Mouse (Mus musculus) lung, postnatal 0 days (tissue): ENCODE measurements around the gene Tln2. TPM values are rescaled to one million over a fixed set of nuclear protein-coding genes. Genes with fewer than 3 reads are reported as not detected.
A peak's percentile ranks its signal among the peaks of the same experiment; 100 is the strongest.

ENCODE experiments used
- ATAC-seq: fragments of 200-750 bp; cut with Nextera tagmentation; 2 replicates; pipeline ENCODE4 v1.8.0; 2017; ENCODE audit warnings: moderate library complexity
- DNase-seq: peaks from one replicate; pipeline ENCODE4 v3.0.0-alpha.2; 2016; ENCODE audit warnings: low spot score
- H3K27ac ChIP-seq: fragments of 300-500 bp; sonication (generic); 2 replicates; pipeline ENCODE4 v1.5.1; 2014; ENCODE audit warnings: antibody characterized with exemption, mild to moderate bottlenecking, low read length, mixed read lengths
- H3K27me3 ChIP-seq: fragments of 300-500 bp; sonication (generic); replicated peaks from 2 replicates; pipeline ENCODE4 v1.6.1; 2014; ENCODE audit warnings: low read length, mixed read lengths; ENCODE audit not compliant: insufficient read depth
- H3K36me3 ChIP-seq: fragments of 300-500 bp; sonication (generic); 2 replicates; pipeline ENCODE4 v1.6.1; 2014; ENCODE audit warnings: low read length, mixed read lengths; ENCODE audit not compliant: insufficient read depth
- H3K4me1 ChIP-seq: fragments of 300-500 bp; sonication (generic); 2 replicates; pipeline ENCODE4 v1.6.1; 2014; ENCODE audit warnings: antibody characterized with exemption, low read depth, low read length, mixed read lengths; ENCODE audit not compliant: insufficient read depth
- H3K4me2 ChIP-seq: fragments of 300-500 bp; sonication (generic); replicated peaks from 2 replicates; pipeline ENCODE4 v1.6.1; 2014; ENCODE audit warnings: low read depth, mild to moderate bottlenecking, low read length, moderate library complexity, mixed read lengths
- H3K4me3 ChIP-seq: fragments of 300-500 bp; sonication (generic); 2 replicates; pipeline ENCODE4 v1.5.1; 2014; ENCODE audit warnings: low read depth, low read length
- H3K9ac ChIP-seq: fragments of 300-500 bp; sonication (generic); replicated peaks from 2 replicates; pipeline ENCODE4 v1.6.1; 2014; ENCODE audit warnings: low read depth, mild to moderate bottlenecking
- H3K9me3 ChIP-seq: fragments of 300-500 bp; sonication (generic); 2 replicates; pipeline ENCODE4 v1.6.1; 2016; ENCODE audit warnings: low read length, mixed read lengths
- CTCF ChIP-seq: IDR thresholded peaks from 2 replicates; pipeline ENCODE4 v1.5.1; 2016; ENCODE audit warnings: antibody characterized with exemption, mild to moderate bottlenecking
- EP300 ChIP-seq: IDR thresholded peaks from 2 replicates; pipeline ENCODE4 v1.6.1; 2016; ENCODE audit warnings: antibody characterized with exemption, mild to moderate bottlenecking, control low read depth
- WGBS: fragments of 180-500 bp; shearing (Covaris S2); extraction: QIAGEN DNeasy Blood & Tissue Kit; methylation state at CpG from one replicate; pipeline ENCODE4 v1.1.7; 2014; 5-methylcytosine and 5-hydroxymethylcytosine counted together
- polyA plus RNA-seq: library from polyadenylated mRNA; unstranded; fragments of >200 nt; fragmentation: Nextera tagmentation; extraction: Ambion mirVana; gene quantifications from 2 replicates; pipeline ENCODE4 v1.2.1, GENCODE M21; 2015

Tln2 gene
- polyA plus RNA-seq, 1 experiment from 2014 or later = 9.9 TPM

GRCm38 (mm10) chr9:67584871-67585270, 25.4 kb upstream of the Tln2 start:
- H3K4me1 ChIP-seq = peaks cover 10% of the 10 kb centered on the region
- no peak overlapping the region for H3K4me2 ChIP-seq
- H3K4me3 ChIP-seq = no peak overlapping the region
- peak; percentile 84 for ATAC-seq
- no peak overlapping the region for H3K27ac ChIP-seq
- TF ChIP-seq CTCF = no peak
- no peak for TF ChIP-seq EP300
- H3K36me3 ChIP-seq = no peaks in the 10 kb centered on the region
- H3K9ac ChIP-seq = no peak overlapping the region
- no peaks in the 10 kb centered on the region for H3K9me3 ChIP-seq
- peak; percentile 73 for DNase-seq
- no peaks in the 10 kb centered on the region for H3K27me3 ChIP-seq
- 68% methylated on average over 10 of the region's 10 CpGs for WGBS

DNA sequence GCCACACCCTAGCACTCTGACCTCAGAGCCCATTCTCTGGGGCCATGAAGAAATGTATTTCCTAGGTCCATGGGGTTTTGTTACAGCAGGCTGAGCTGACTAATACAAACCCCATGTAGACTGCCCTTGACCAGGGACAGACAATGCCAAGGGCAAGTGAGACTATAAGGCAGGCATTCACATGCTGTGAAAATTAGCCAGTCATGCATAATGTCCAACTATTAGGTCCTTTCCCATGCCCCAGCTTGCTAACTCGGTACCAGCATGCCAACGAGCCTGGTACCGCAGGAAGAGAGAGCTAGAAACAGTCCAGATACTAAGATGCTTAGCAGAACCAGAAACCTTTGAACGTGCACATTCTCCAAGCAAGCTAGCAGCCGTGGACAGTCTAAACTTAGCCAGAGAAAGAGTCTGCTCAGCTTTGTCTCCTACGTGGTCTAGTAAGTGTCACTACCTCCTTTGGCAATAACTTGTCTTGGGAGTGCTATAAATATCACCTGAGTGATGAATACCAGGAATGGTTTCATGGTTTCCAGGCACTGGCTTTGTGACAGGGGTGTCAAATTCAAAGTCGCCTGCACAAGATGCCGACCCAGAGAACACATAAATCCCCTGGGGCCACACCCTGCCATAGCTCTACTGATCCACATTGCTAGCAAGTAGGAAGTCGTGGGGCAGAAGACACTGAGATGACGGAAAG, 22.2 kb upstream of the Tln2 start:
- no peak for TF ChIP-seq EP300
- TF ChIP-seq CTCF = no peak
- Histone ChIP-seq H3K4me1 (peaks cover 4% of the 10 kb centered on the region; the same call in 1 of the 2 replicates), H3K27me3 (no peaks in the 10 kb centered on the region), H3K4me3 (no peak overlapping the region), H3K9ac (no peak overlapping the region), H3K27ac (no peak overlapping the region), H3K9me3 (no peaks in the 10 kb centered on the region), H3K36me3 (no peaks in the 10 kb centered on the region), H3K4me2 (no peak overlapping the region)
- WGBS = 67% methylated on average over 10 of the region's 10 CpGs
- no peak for ATAC-seq
- no peak for DNase-seq

DNA sequence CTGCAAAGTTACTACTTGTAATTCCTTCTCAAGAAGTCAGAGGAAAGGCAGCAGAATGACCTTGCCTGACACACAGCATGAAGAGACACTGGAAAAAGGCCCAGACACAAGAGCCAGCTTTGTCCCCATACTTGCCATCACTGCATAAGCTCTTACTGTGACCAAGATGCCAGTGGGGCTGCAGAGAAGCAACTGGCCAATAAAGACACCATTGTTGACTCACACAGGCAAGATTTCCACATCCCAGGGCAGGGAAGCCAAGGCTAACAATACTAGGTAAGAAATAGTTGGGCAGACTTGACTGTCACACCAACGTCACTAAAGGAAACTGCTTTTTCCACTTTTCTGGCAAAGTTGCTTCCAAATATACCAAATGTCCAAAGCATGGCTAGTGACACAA, 20.0 kb upstream of the Tln2 start:
- Histone ChIP-seq H3K27me3 (no peaks in the 10 kb centered on the region), H3K9me3 (no peaks in the 10 kb centered on the region), H3K4me2 (no peak overlapping the region), H3K4me1 (no peaks in the 10 kb centered on the region), H3K36me3 (no peaks in the 10 kb centered on the region), H3K9ac (no peak overlapping the region), H3K4me3 (no peak overlapping the region), H3K27ac (no peak overlapping the region)
- no peak for ATAC-seq
- WGBS = 75% methylated on average over 1 of the region's 1 CpGs
- TF ChIP-seq CTCF (no peak), EP300 (no peak)
- no peak for DNase-seq

GRCm38 (mm10) chr9:67574721-67575248, 15.3 kb upstream of the Tln2 start:
- TF ChIP-seq CTCF = no peak
- TF ChIP-seq EP300 = no peak
- H3K9me3 ChIP-seq = no peaks in the 10 kb centered on the region
- no peak overlapping the region for H3K27ac ChIP-seq
- no peaks in the 10 kb centered on the region for H3K4me1 ChIP-seq
- no peak overlapping the region for H3K4me3 ChIP-seq
- H3K4me2 ChIP-seq = no peak overlapping the region
- no peaks in the 10 kb centered on the region for H3K36me3 ChIP-seq
- 66% methylated on average over 7 of the region's 7 CpGs for WGBS
- H3K9ac ChIP-seq = no peak overlapping the region
- H3K27me3 ChIP-seq = no peaks in the 10 kb centered on the region
- ATAC-seq (no peak), DNase-seq (no peak)

GRCm38 (mm10) chr9:67573683-67573979, 14.1 kb upstream of the Tln2 start:
- H3K4me1 ChIP-seq = no peaks in the 10 kb centered on the region

DNA sequence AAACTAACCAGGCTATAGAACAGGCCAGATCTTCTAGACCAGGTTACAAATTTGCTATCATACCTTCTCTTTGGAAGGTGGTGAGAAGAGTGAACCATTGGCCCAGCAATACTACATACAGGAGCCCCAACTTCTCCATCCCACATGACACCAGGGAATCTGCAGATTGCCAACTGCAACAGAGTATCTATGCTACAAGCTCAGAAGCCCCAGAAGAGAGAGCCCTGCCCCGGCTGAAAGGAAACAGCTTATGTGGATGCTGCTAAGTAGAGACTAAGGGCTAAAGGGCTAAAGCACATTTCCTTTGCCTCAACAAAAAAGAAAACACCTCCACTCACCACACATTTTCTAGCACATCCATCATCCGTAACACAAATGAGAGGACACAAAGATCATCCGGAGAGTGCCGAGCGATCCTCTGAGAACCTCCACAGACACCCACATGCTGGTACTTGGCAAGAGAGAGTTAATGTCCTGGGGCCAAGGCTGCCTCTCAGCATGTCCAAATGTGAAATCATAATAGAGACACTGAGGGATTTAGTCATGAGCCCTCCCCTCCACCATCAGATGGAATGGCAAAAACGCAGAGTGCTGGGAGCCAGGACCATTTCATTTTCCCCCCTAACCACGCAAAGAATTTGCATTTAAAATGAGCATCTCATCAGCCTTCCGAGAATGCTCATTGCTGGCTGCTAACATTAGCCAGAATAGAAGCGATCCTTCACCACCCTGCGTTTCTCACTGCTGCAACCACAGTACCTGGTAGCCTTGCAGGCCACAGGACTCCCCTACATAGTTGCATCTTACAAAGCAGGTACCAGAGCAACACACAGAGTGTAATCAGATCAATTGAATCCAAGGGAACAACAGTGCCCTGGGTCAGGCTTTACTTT, 13.5 kb upstream of the Tln2 start:
- WGBS = 60% methylated on average over 10 of the region's 10 CpGs
- DNase-seq = no peak

More at GRCm38 (mm10) chr9:67573683-67573979, 14.1 kb upstream of the Tln2 start:
- H3K9ac ChIP-seq = no peak overlapping the region
- H3K27ac ChIP-seq = no peak overlapping the region
- no peaks in the 10 kb centered on the region for H3K9me3 ChIP-seq
- ATAC-seq (no peak), DNase-seq (peak; percentile 11)
- 44% methylated on average over 3 of the region's 3 CpGs for WGBS
- no peaks in the 10 kb centered on the region for H3K27me3 ChIP-seq
- H3K4me3 ChIP-seq = no peak overlapping the region
- H3K4me2 ChIP-seq = no peak overlapping the region
- H3K36me3 ChIP-seq = no peaks in the 10 kb centered on the region
- no peak for TF ChIP-seq EP300
- no peak for TF ChIP-seq CTCF

More for the DNA sequence above, 13.5 kb upstream of the Tln2 start:
- ATAC-seq = no peak
- no peaks in the 10 kb centered on the region for H3K36me3 ChIP-seq
- no peak overlapping the region for H3K4me2 ChIP-seq
- no peaks in the 10 kb centered on the region for H3K4me1 ChIP-seq
- no peak overlapping the region for H3K4me3 ChIP-seq
- no peaks in the 10 kb centered on the region for H3K27me3 ChIP-seq
- H3K9me3 ChIP-seq = no peaks in the 10 kb centered on the region
- H3K27ac ChIP-seq = no peak overlapping the region
- TF ChIP-seq EP300 (no peak), CTCF (no peak)
- H3K9ac ChIP-seq = no peak overlapping the region
